Mouse (Mus musculus): ENCODE measurements around the gene Slc25a21. TPM values are rescaled to one million over a fixed set of nuclear protein-coding genes. Genes with fewer than 3 reads are reported as not detected.

Slc25a21 gene
- total RNA-seq, 4 experiments from 2014 or later: 0.68 to 1.7 (median 1.1) TPM

GRCm38 (mm10) chr12:56779621-56780020 is 417.7 kb downstream of the Slc25a21 start:
- no peak for DNase-seq (ENCODE audit: low spot score in 2 of 2)

GRCm38 (mm10) chr12:56773941-56774340 is 423.3 kb downstream of the Slc25a21 start:
- no peak for DNase-seq (ENCODE audit: low spot score in 2 of 2)

GRCm38 (mm10) chr12:56769421-56769820 is 427.9 kb downstream of the Slc25a21 start:
- no peak for DNase-seq (ENCODE audit: low spot score in 2 of 2)

GRCm38 (mm10) chr12:56767474-56767873 is 429.8 kb downstream of the Slc25a21 start:
- no peak for DNase-seq (ENCODE audit: low spot score in 2 of 2)

- DNase-seq (ENCODE audit: low spot score in 2 of 2): no peak
These were observed 460.2 kb downstream of the Slc25a21 start for GRCm38 (mm10) chr12:56737104-56737503.

- no peak for DNase-seq (ENCODE audit: low spot score in 2 of 2)
These were observed 469.6 kb downstream of the Slc25a21 start for GRCm38 (mm10) chr12:56727631-56728030.

- no peak for DNase-seq (ENCODE audit: low spot score in 2 of 2)
These were observed 478.6 kb downstream of the Slc25a21 start for GRCm38 (mm10) chr12:56718707-56719051.

GRCm38 (mm10) chr12:56717971-56718706 is 479.1 kb downstream of the Slc25a21 start:
- no peak for DNase-seq (ENCODE audit: low spot score in 2 of 2)

- DNase-seq (ENCODE audit: low spot score in 2 of 2): no peak
These were observed 496.3 kb downstream of the Slc25a21 start for GRCm38 (mm10) chr12:56701004-56701403.

- no peak for DNase-seq (ENCODE audit: low spot score in 2 of 2)
These were observed 497.1 kb downstream of the Slc25a21 start for GRCm38 (mm10) chr12:56699915-56700900.

- no peak for DNase-seq (ENCODE audit: low spot score in 2 of 2)
These were observed 497.9 kb downstream of the Slc25a21 start for GRCm38 (mm10) chr12:56699351-56699750.

- DNase-seq (ENCODE audit: low spot score in 2 of 2): no peak
These were observed 498.9 kb downstream of the Slc25a21 start for GRCm38 (mm10) chr12:56698191-56698980.

- no peak for DNase-seq (ENCODE audit: low spot score in 2 of 2)
These were observed 499.5 kb downstream of the Slc25a21 start for GRCm38 (mm10) chr12:56697785-56698184.

GRCm38 (mm10) chr12:56697011-56697740 is 500.1 kb downstream of the Slc25a21 start:
- no peak for DNase-seq (ENCODE audit: low spot score in 2 of 2)

GRCm38 (mm10) chr12:56696174-56697010 is 500.9 kb downstream of the Slc25a21 start:
- DNase-seq (ENCODE audit: low spot score in 2 of 2): no peak

GRCm38 (mm10) chr12:56695358-56696173 is 501.7 kb downstream of the Slc25a21 start:
- peak in 1 of 2 experiments; percentile 12 for DNase-seq (ENCODE audit: low spot score in 2 of 2)

- no peak for DNase-seq (ENCODE audit: low spot score in 2 of 2)
These were observed 502.3 kb downstream of the Slc25a21 start for GRCm38 (mm10) chr12:56694936-56695335.

- DNase-seq (ENCODE audit: low spot score in 2 of 2): no peak
These were observed 502.9 kb downstream of the Slc25a21 start for GRCm38 (mm10) chr12:56694361-56694760.

All from left cerebral cortex, adult 8-10 months (tissue).